Mouse (Mus musculus): ENCODE results near the gene Sephs1. TPM values are rescaled to one million over a fixed set of nuclear protein-coding genes. Genes with fewer than 3 reads are reported as not detected.

Sephs1 gene
- 146 and 147 TPM in 2 replicates for polyA plus RNA-seq (2014; fragmentation: Nextera tagmentation; extraction: Ambion mirVana)

GRCm38 (mm10) chr2:4881350-4882248, at the start of gene Sephs1:
Gene Sephs1, plus strand, starts transcription at chr2:4881564.
- Histone ChIP-seq H3K27ac (ENCODE audit: low read depth, low read length) (peak within 1 kb of the TSS; percentile 100), H3K9ac (ENCODE audit: low read length) (peak within 1 kb of the TSS; percentile 99), H3K9me3 (ENCODE audit: control insufficient read depth, low read length) (no peaks in the 10 kb centered on the region), H3K4me1 (replicated peaks; ENCODE audit: control insufficient read depth, insufficient read depth, low read length) (peaks cover 3% of the 10 kb centered on the region; the same call in 1 of the 2 replicates), H3K36me3 (ENCODE audit: control insufficient read depth, insufficient read depth, low read length) (peaks cover 2% of the 10 kb centered on the region; the same call in 1 of the 2 replicates), H3K4me2 (ENCODE audit: low read depth, low read length, severe bottlenecking) (peak within 1 kb of the TSS; percentile 81), H3K4me3 (ENCODE audit: low read depth, low read length) (peak within 1 kb of the TSS; percentile 93), H3K27me3 (ENCODE audit: control insufficient read depth, insufficient read depth, low read length) (no peaks in the 10 kb centered on the region)
- DNase-seq (ENCODE audit: low spot score) (peak; percentile 93), ATAC-seq (replicated peaks; ENCODE audit: low FRiP score) (peak; percentile 75)
- under 1% methylated on average over 84 of the region's 115 CpGs for WGBS

GRCm38 (mm10) chr2:4832166-4832565, 49.2 kb upstream of the Sephs1 start:
- ATAC-seq (replicated peaks; ENCODE audit: low FRiP score) (no peak), DNase-seq (ENCODE audit: low spot score) (no peak)
- Histone ChIP-seq H3K27me3 (ENCODE audit: control insufficient read depth, insufficient read depth, low read length) (no peaks in the 10 kb centered on the region), H3K9ac (ENCODE audit: low read length) (no peak overlapping the region), H3K4me1 (replicated peaks; ENCODE audit: control insufficient read depth, insufficient read depth, low read length) (no peaks in the 10 kb centered on the region), H3K4me2 (ENCODE audit: low read depth, low read length, severe bottlenecking) (no peak overlapping the region), H3K36me3 (ENCODE audit: control insufficient read depth, insufficient read depth, low read length) (no peaks in the 10 kb centered on the region), H3K27ac (ENCODE audit: low read depth, low read length) (no peak overlapping the region), H3K9me3 (ENCODE audit: control insufficient read depth, low read length) (no peaks in the 10 kb centered on the region), H3K4me3 (ENCODE audit: low read depth, low read length) (no peak overlapping the region)
- WGBS, result 87% methylated on average over 4 of the region's 4 CpGs

- no peak for ATAC-seq (replicated peaks; ENCODE audit: low FRiP score)
- Histone ChIP-seq H3K27ac (ENCODE audit: low read depth, low read length) (no peak overlapping the region), H3K9ac (ENCODE audit: low read length) (no peak overlapping the region), H3K36me3 (ENCODE audit: control insufficient read depth, insufficient read depth, low read length) (no peaks in the 10 kb centered on the region), H3K27me3 (ENCODE audit: control insufficient read depth, insufficient read depth, low read length) (no peaks in the 10 kb centered on the region), H3K4me3 (ENCODE audit: low read depth, low read length) (no peak overlapping the region), H3K4me1 (replicated peaks; ENCODE audit: control insufficient read depth, insufficient read depth, low read length) (no peaks in the 10 kb centered on the region), H3K4me2 (ENCODE audit: low read depth, low read length, severe bottlenecking) (no peak overlapping the region), H3K9me3 (ENCODE audit: control insufficient read depth, low read length) (no peaks in the 10 kb centered on the region)
- WGBS, result 84% methylated on average over 2 of the region's 2 CpGs
- no peak for DNase-seq (ENCODE audit: low spot score)
Observed at GRCm38 (mm10) chr2:4849449-4849848, 31.9 kb upstream of the Sephs1 start.

- Histone ChIP-seq H3K27ac (ENCODE audit: low read depth, low read length) (no peak overlapping the region), H3K36me3 (ENCODE audit: control insufficient read depth, insufficient read depth, low read length) (no peaks in the 10 kb centered on the region), H3K4me3 (ENCODE audit: low read depth, low read length) (no peak overlapping the region), H3K9me3 (ENCODE audit: control insufficient read depth, low read length) (no peaks in the 10 kb centered on the region), H3K9ac (ENCODE audit: low read length) (no peak overlapping the region), H3K27me3 (ENCODE audit: control insufficient read depth, insufficient read depth, low read length) (no peaks in the 10 kb centered on the region), H3K4me1 (replicated peaks; ENCODE audit: control insufficient read depth, insufficient read depth, low read length) (no peaks in the 10 kb centered on the region), H3K4me2 (ENCODE audit: low read depth, low read length, severe bottlenecking) (no peak overlapping the region)
- no peak for ATAC-seq (replicated peaks; ENCODE audit: low FRiP score)
- DNase-seq (ENCODE audit: low spot score), result no peak
- WGBS, result 86% methylated on average over 5 of the region's 5 CpGs
Observed at GRCm38 (mm10) chr2:4857186-4857585, 24.2 kb upstream of the Sephs1 start.

GRCm38 (mm10) chr2:4858161-4858560, 23.2 kb upstream of the Sephs1 start:
- Histone ChIP-seq H3K9me3 (ENCODE audit: control insufficient read depth, low read length) (no peaks in the 10 kb centered on the region), H3K9ac (ENCODE audit: low read length) (no peak overlapping the region), H3K4me3 (ENCODE audit: low read depth, low read length) (no peak overlapping the region), H3K4me1 (replicated peaks; ENCODE audit: control insufficient read depth, insufficient read depth, low read length) (no peaks in the 10 kb centered on the region), H3K4me2 (ENCODE audit: low read depth, low read length, severe bottlenecking) (no peak overlapping the region), H3K36me3 (ENCODE audit: control insufficient read depth, insufficient read depth, low read length) (no peaks in the 10 kb centered on the region), H3K27ac (ENCODE audit: low read depth, low read length) (no peak overlapping the region), H3K27me3 (ENCODE audit: control insufficient read depth, insufficient read depth, low read length) (no peaks in the 10 kb centered on the region)
- DNase-seq (ENCODE audit: low spot score), result no peak
- WGBS, result 77% methylated on average over 10 of the region's 10 CpGs
- no peak for ATAC-seq (replicated peaks; ENCODE audit: low FRiP score)

- Histone ChIP-seq H3K4me1 (replicated peaks; ENCODE audit: control insufficient read depth, insufficient read depth, low read length) (no peaks in the 10 kb centered on the region), H3K4me3 (ENCODE audit: low read depth, low read length) (no peak overlapping the region), H3K9ac (ENCODE audit: low read length) (no peak overlapping the region), H3K27ac (ENCODE audit: low read depth, low read length) (no peak overlapping the region), H3K36me3 (ENCODE audit: control insufficient read depth, insufficient read depth, low read length) (no peaks in the 10 kb centered on the region), H3K9me3 (ENCODE audit: control insufficient read depth, low read length) (no peaks in the 10 kb centered on the region), H3K27me3 (ENCODE audit: control insufficient read depth, insufficient read depth, low read length) (no peaks in the 10 kb centered on the region), H3K4me2 (ENCODE audit: low read depth, low read length, severe bottlenecking) (no peak overlapping the region)
- WGBS, result 55% methylated on average over 7 of the region's 7 CpGs
- DNase-seq (ENCODE audit: low spot score), result peak; percentile 88
- peak; percentile 75 for ATAC-seq (replicated peaks; ENCODE audit: low FRiP score)
Observed at GRCm38 (mm10) chr2:4864008-4864816, 17.2 kb upstream of the Sephs1 start.

GRCm38 (mm10) chr2:4864817-4865296, 16.5 kb upstream of the Sephs1 start:
- H3K27me3 ChIP-seq (ENCODE audit: control insufficient read depth, insufficient read depth, low read length), result no peaks in the 10 kb centered on the region
- H3K4me1 ChIP-seq (replicated peaks; ENCODE audit: control insufficient read depth, insufficient read depth, low read length), result no peaks in the 10 kb centered on the region
- no peaks in the 10 kb centered on the region for H3K36me3 ChIP-seq (ENCODE audit: control insufficient read depth, insufficient read depth, low read length)
- H3K4me2 ChIP-seq (ENCODE audit: low read depth, low read length, severe bottlenecking), result no peak overlapping the region
- no peak overlapping the region for H3K9ac ChIP-seq (ENCODE audit: low read length)
- 55% methylated on average over 9 of the region's 9 CpGs for WGBS
- H3K4me3 ChIP-seq (ENCODE audit: low read depth, low read length), result no peak overlapping the region
- no peaks in the 10 kb centered on the region for H3K9me3 ChIP-seq (ENCODE audit: control insufficient read depth, low read length)
- ATAC-seq (replicated peaks; ENCODE audit: low FRiP score) (no peak), DNase-seq (ENCODE audit: low spot score) (no peak)
- H3K27ac ChIP-seq (ENCODE audit: low read depth, low read length), result no peak overlapping the region

GRCm38 (mm10) chr2:4868028-4868725, 13.2 kb upstream of the Sephs1 start:
- DNase-seq (ENCODE audit: low spot score), result no peak
- WGBS, result 86% methylated on average over 12 of the region's 12 CpGs
- no peak overlapping the region for H3K4me2 ChIP-seq (ENCODE audit: low read depth, low read length, severe bottlenecking)
- H3K9ac ChIP-seq (ENCODE audit: low read length), result no peak overlapping the region
- H3K9me3 ChIP-seq (ENCODE audit: control insufficient read depth, low read length), result no peaks in the 10 kb centered on the region
- H3K36me3 ChIP-seq (ENCODE audit: control insufficient read depth, insufficient read depth, low read length), result no peaks in the 10 kb centered on the region
- no peak for ATAC-seq (replicated peaks; ENCODE audit: low FRiP score)
- no peak overlapping the region for H3K4me3 ChIP-seq (ENCODE audit: low read depth, low read length)
- H3K4me1 ChIP-seq (replicated peaks; ENCODE audit: control insufficient read depth, insufficient read depth, low read length), result no peaks in the 10 kb centered on the region
- H3K27ac ChIP-seq (ENCODE audit: low read depth, low read length), result no peak overlapping the region
- no peaks in the 10 kb centered on the region for H3K27me3 ChIP-seq (ENCODE audit: control insufficient read depth, insufficient read depth, low read length)

All from forebrain, embryonic 11.5 days (tissue).